25 mouse cellular contexts compared by ENCODE assay signal in the genomic region with DNA sequence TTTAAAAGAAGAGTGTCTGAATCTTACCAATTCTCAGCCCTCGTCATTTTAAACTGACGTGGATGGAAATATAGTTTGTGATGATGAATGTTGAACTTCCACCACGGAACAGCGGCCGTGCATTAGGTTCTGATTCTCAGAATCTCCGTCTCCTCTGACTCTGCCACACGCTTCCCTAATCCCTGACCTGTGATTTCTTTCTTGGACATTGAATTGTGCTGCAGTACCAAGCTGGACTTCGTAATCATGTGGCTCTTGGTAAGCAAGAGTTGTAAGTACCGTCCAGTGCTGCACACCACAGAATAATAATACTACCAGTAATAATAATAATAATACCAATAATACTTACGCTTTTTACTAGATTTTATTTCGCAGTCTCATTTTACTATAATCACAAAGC.
"Had no signal": no experiment of that assay in that cellular context is flagged by ENCODE, and none has a peak within 500 bp of the region (broad histone marks: within the 10 kb centered on the region; RNA-seq: fewer than 3 reads in every experiment).

No protein-coding gene starts in this region.

- ATAC-seq: hindbrain, embryonic 16.5 days; inflammation-experienced regulatory T-cells, adult 6 months; intestine, embryonic 15.5 days; intestine, postnatal 0 days had no signal

- H3K27ac ChIP-seq: gastrocnemius, adult 2 months; heart, adult 2 months; hindbrain, embryonic 10.5 days; hindbrain, embryonic 12.5 days; hindbrain, embryonic 14.5 days; intestine, embryonic 15.5 days; layer of hippocampus, adult 2 months; left cerebral cortex, adult 2 months; limb, embryonic 10.5 days; limb, embryonic 12.5 days; liver, embryonic 13.5 days; liver, embryonic 15.5 days had no signal

- H3K4me2 ChIP-seq: heart, embryonic 11.5 days; hindbrain, embryonic 12.5 days; hindbrain, embryonic 14.5 days; intestine, embryonic 15.5 days; limb, embryonic 12.5 days; liver, embryonic 11.5 days; liver, embryonic 13.5 days; liver, embryonic 15.5 days had no signal

- H3K4me3 ChIP-seq: gastrocnemius, adult 2 months; heart, adult 2 months; hindbrain, embryonic 10.5 days; hindbrain, embryonic 12.5 days; intestine, embryonic 15.5 days; layer of hippocampus, adult 2 months; left cerebral cortex, adult 2 months; limb, embryonic 10.5 days; limb, embryonic 12.5 days; liver, embryonic 13.5 days; liver, embryonic 15.5 days had no signal

- H3K27me3 ChIP-seq: hindbrain, embryonic 12.5 days; intestine, embryonic 15.5 days; limb, embryonic 12.5 days; liver, embryonic 13.5 days; liver, embryonic 15.5 days had no signal

- H3K4me1 ChIP-seq: hindbrain, embryonic 10.5 days; hindbrain, embryonic 12.5 days; limb, embryonic 10.5 days had no signal

- H3K36me3 ChIP-seq: hindbrain, embryonic 10.5 days; hindbrain, embryonic 12.5 days; intestine, embryonic 15.5 days; limb, embryonic 10.5 days; limb, embryonic 12.5 days; liver, embryonic 13.5 days; liver, embryonic 15.5 days had no signal

- H3K9me3 ChIP-seq: hindbrain, embryonic 10.5 days; hindbrain, embryonic 12.5 days; intestine, embryonic 15.5 days; limb, embryonic 10.5 days; limb, embryonic 12.5 days; liver, embryonic 13.5 days; liver, embryonic 15.5 days had no signal

- DNase-seq: gastrocnemius, adult 2 months; gastrocnemius, postnatal 10 days; gastrocnemius, postnatal 25 days; heart, adult 2 months; heart, postnatal 10 days; heart, postnatal 4 days; kidney, adult 8-10 months; kidney, postnatal 14 days; kidney, postnatal 36 days; liver; liver, embryonic 13.5 days had no signal

- H3K9ac ChIP-seq: hindbrain, embryonic 12.5 days; hindbrain, embryonic 14.5 days; intestine, embryonic 15.5 days; limb, embryonic 12.5 days; liver, embryonic 13.5 days; liver, embryonic 15.5 days had no signal
